Mouse (Mus musculus): ENCODE results near the gene Fyn. TPM values are rescaled to one million over a fixed set of nuclear protein-coding genes. Genes with fewer than 3 reads are reported as not detected.

Fyn gene
- polyA plus RNA-seq, 1 experiment from 2014 or later = 36.0 TPM

- H3K27ac ChIP-seq (ENCODE audit: low read depth) = peak overlapping the region; percentile 72
- H3K36me3 ChIP-seq (ENCODE audit: control insufficient read depth, insufficient read depth, low read length) = peaks cover 12% of the 10 kb centered on the region; the same call in 1 of the 2 replicates
- H3K9ac ChIP-seq (ENCODE audit: low read length) = no peak overlapping the region
- peaks cover 35% of the 10 kb centered on the region for H3K4me1 ChIP-seq (replicated peaks; ENCODE audit: control insufficient read depth, insufficient read depth, low read length)
- H3K9me3 ChIP-seq (ENCODE audit: control insufficient read depth, low read length) = no peaks in the 10 kb centered on the region
- DNase-seq (ENCODE audit: low spot score) (no peak), ATAC-seq (replicated peaks; ENCODE audit: low FRiP score, low TSS enrichment, low read depth) (no peak)
- no peaks in the 10 kb centered on the region for H3K27me3 ChIP-seq (replicated peaks; ENCODE audit: control insufficient read depth, insufficient read depth, low read length)
- no peak overlapping the region for H3K4me3 ChIP-seq (ENCODE audit: low read depth, low read length)
- H3K4me2 ChIP-seq (ENCODE audit: low read length) = no peak overlapping the region
- 59% methylated on average over 15 of the region's 15 CpGs for WGBS
Observed at GRCm38 (mm10) chr10:39542535-39543257, 174.0 kb downstream of the Fyn start.

- Histone ChIP-seq H3K4me1 (replicated peaks; ENCODE audit: control insufficient read depth, insufficient read depth, low read length) (peaks cover 33% of the 10 kb centered on the region), H3K9me3 (ENCODE audit: control insufficient read depth, low read length) (no peaks in the 10 kb centered on the region), H3K4me2 (ENCODE audit: low read length) (no peak overlapping the region), H3K4me3 (ENCODE audit: low read depth, low read length) (no peak overlapping the region), H3K36me3 (ENCODE audit: control insufficient read depth, insufficient read depth, low read length) (peaks cover 9% of the 10 kb centered on the region; the same call in 1 of the 2 replicates), H3K27ac (ENCODE audit: low read depth) (peak overlapping the region; percentile 62), H3K9ac (ENCODE audit: low read length) (no peak overlapping the region), H3K27me3 (replicated peaks; ENCODE audit: control insufficient read depth, insufficient read depth, low read length) (no peaks in the 10 kb centered on the region)
- WGBS = 86% methylated on average over 5 of the region's 5 CpGs
- DNase-seq (ENCODE audit: low spot score) = no peak
- ATAC-seq (replicated peaks; ENCODE audit: low FRiP score, low TSS enrichment, low read depth) = no peak
Observed at GRCm38 (mm10) chr10:39543258-39543770, 174.7 kb downstream of the Fyn start.

DNA sequence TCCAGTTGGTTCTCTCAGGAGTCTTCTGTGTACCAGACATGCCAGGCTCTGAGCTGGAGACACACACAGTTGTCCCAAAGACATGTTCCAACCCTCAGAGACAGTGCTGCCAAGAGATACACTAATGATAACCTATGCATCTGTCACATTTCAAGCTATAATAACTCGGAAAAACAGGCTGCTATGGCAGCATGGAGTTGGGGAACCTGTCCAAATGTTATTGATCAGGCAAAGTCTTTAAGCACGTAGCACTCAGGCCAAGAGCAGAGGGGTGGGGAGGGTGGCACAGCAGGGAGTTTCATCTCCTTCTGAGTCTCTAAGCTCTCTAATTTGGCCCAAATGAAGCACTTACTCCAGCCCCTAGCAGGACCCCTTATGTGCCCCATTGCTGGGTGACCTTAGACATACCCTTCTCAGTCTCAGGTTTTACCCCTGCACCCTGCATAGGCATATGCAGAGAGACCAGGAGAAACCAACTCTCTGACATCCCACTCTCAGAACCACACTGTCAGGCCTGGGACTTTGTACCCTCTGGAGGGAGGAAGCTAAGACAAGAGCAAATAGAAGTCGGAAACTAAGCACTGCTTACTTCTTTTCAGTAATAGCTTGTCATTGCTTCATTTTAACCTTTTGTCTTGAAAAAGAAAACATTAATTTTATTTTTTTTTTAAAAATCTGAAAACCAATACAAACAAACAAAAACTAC, 178.9 kb downstream of the Fyn start:
- H3K4me3 ChIP-seq (ENCODE audit: low read depth, low read length) = no peak overlapping the region
- H3K9me3 ChIP-seq (ENCODE audit: control insufficient read depth, low read length) = no peaks in the 10 kb centered on the region
- no peak for DNase-seq (ENCODE audit: low spot score)
- WGBS = 65% methylated on average over 3 of the region's 3 CpGs
- no peaks in the 10 kb centered on the region for H3K27me3 ChIP-seq (replicated peaks; ENCODE audit: control insufficient read depth, insufficient read depth, low read length)
- H3K36me3 ChIP-seq (ENCODE audit: control insufficient read depth, insufficient read depth, low read length) = peaks cover 16% of the 10 kb centered on the region; the same call in 1 of the 2 replicates
- peaks cover 19% of the 10 kb centered on the region for H3K4me1 ChIP-seq (replicated peaks; ENCODE audit: control insufficient read depth, insufficient read depth, low read length)
- no peak overlapping the region for H3K4me2 ChIP-seq (ENCODE audit: low read length)
- 0 out of 2 replicates have a peak, but pooled peaks have one; percentile 21 for ATAC-seq (replicated peaks; ENCODE audit: low FRiP score, low TSS enrichment, low read depth)
- H3K9ac ChIP-seq (ENCODE audit: low read length) = no peak overlapping the region
- no peak overlapping the region for H3K27ac ChIP-seq (ENCODE audit: low read depth)

GRCm38 (mm10) chr10:39550791-39551190, 182.1 kb downstream of the Fyn start:
- Histone ChIP-seq H3K36me3 (ENCODE audit: control insufficient read depth, insufficient read depth, low read length) (peaks cover 9% of the 10 kb centered on the region; the same call in 1 of the 2 replicates), H3K4me1 (replicated peaks; ENCODE audit: control insufficient read depth, insufficient read depth, low read length) (peaks cover 27% of the 10 kb centered on the region), H3K9ac (ENCODE audit: low read length) (no peak overlapping the region), H3K27ac (ENCODE audit: low read depth) (no peak overlapping the region), H3K4me2 (ENCODE audit: low read length) (no peak overlapping the region), H3K9me3 (ENCODE audit: control insufficient read depth, low read length) (no peaks in the 10 kb centered on the region), H3K4me3 (ENCODE audit: low read depth, low read length) (no peak overlapping the region), H3K27me3 (replicated peaks; ENCODE audit: control insufficient read depth, insufficient read depth, low read length) (no peaks in the 10 kb centered on the region)
- WGBS = 86% methylated on average over 2 of the region's 2 CpGs
- no peak for ATAC-seq (replicated peaks; ENCODE audit: low FRiP score, low TSS enrichment, low read depth)
- no peak for DNase-seq (ENCODE audit: low spot score)

GRCm38 (mm10) chr10:39551637-39552185, 183.1 kb downstream of the Fyn start:
- Histone ChIP-seq H3K9me3 (ENCODE audit: control insufficient read depth, low read length) (no peaks in the 10 kb centered on the region), H3K4me2 (ENCODE audit: low read length) (no peak overlapping the region), H3K36me3 (ENCODE audit: control insufficient read depth, insufficient read depth, low read length) (peaks cover 9% of the 10 kb centered on the region; the same call in 1 of the 2 replicates), H3K27ac (ENCODE audit: low read depth) (peak overlapping the region; percentile 68; the same call in 1 of the 2 replicates), H3K27me3 (replicated peaks; ENCODE audit: control insufficient read depth, insufficient read depth, low read length) (no peaks in the 10 kb centered on the region), H3K4me1 (replicated peaks; ENCODE audit: control insufficient read depth, insufficient read depth, low read length) (peaks cover 31% of the 10 kb centered on the region), H3K4me3 (ENCODE audit: low read depth, low read length) (no peak overlapping the region), H3K9ac (ENCODE audit: low read length) (no peak overlapping the region)
- WGBS = 67% methylated on average over 9 of the region's 9 CpGs
- ATAC-seq (replicated peaks; ENCODE audit: low FRiP score, low TSS enrichment, low read depth) (no peak), DNase-seq (ENCODE audit: low spot score) (no peak)

GRCm38 (mm10) chr10:39552351-39552814, 183.7 kb downstream of the Fyn start:
- WGBS = 19% methylated on average over 6 of the region's 6 CpGs
- ATAC-seq (replicated peaks; ENCODE audit: low FRiP score, low TSS enrichment, low read depth) (peak; percentile 38; the same call in 1 of the 2 replicates), DNase-seq (ENCODE audit: low spot score) (no peak)
- Histone ChIP-seq H3K4me3 (ENCODE audit: low read depth, low read length) (no peak overlapping the region), H3K4me1 (replicated peaks; ENCODE audit: control insufficient read depth, insufficient read depth, low read length) (peaks cover 32% of the 10 kb centered on the region), H3K9me3 (ENCODE audit: control insufficient read depth, low read length) (no peaks in the 10 kb centered on the region), H3K27ac (ENCODE audit: low read depth) (peak overlapping the region; percentile 68; the same call in 1 of the 2 replicates), H3K36me3 (ENCODE audit: control insufficient read depth, insufficient read depth, low read length) (peaks cover 9% of the 10 kb centered on the region; the same call in 1 of the 2 replicates), H3K4me2 (ENCODE audit: low read length) (no peak overlapping the region), H3K9ac (ENCODE audit: low read length) (no peak overlapping the region), H3K27me3 (replicated peaks; ENCODE audit: control insufficient read depth, insufficient read depth, low read length) (no peaks in the 10 kb centered on the region)

DNA sequence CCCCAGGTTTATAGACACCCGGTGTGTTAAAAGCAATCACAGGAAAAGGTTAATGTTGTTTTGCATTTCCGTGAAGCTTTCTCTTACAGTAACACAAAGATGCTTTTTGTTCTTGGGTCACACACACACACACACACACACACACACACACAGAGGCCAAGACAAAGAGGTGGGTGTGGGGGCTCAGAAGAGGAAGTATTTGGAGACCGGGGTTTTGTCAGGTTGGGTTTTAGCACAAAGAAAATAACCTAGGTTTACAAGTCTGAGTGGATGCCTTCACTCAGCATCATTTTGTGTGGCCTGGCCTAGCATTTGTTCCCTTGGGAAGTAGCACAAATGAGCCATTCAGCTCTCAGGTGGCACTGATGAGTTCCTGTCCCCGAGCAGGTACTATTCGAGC, 184.2 kb downstream of the Fyn start:
- H3K9ac ChIP-seq (ENCODE audit: low read length) = no peak overlapping the region
- no peak overlapping the region for H3K4me2 ChIP-seq (ENCODE audit: low read length)
- H3K36me3 ChIP-seq (ENCODE audit: control insufficient read depth, insufficient read depth, low read length) = peaks cover 9% of the 10 kb centered on the region; the same call in 1 of the 2 replicates
- H3K27ac ChIP-seq (ENCODE audit: low read depth) = no peak overlapping the region
- no peak overlapping the region for H3K4me3 ChIP-seq (ENCODE audit: low read depth, low read length)
- no peaks in the 10 kb centered on the region for H3K9me3 ChIP-seq (ENCODE audit: control insufficient read depth, low read length)
- WGBS = 63% methylated on average over 5 of the region's 5 CpGs
- ATAC-seq (replicated peaks; ENCODE audit: low FRiP score, low TSS enrichment, low read depth) (no peak), DNase-seq (ENCODE audit: low spot score) (no peak)
- peaks cover 37% of the 10 kb centered on the region for H3K4me1 ChIP-seq (replicated peaks; ENCODE audit: control insufficient read depth, insufficient read depth, low read length)
- no peaks in the 10 kb centered on the region for H3K27me3 ChIP-seq (replicated peaks; ENCODE audit: control insufficient read depth, insufficient read depth, low read length)

GRCm38 (mm10) chr10:39555289-39555715, 186.6 kb downstream of the Fyn start:
- H3K36me3 ChIP-seq (ENCODE audit: control insufficient read depth, insufficient read depth, low read length) = peaks cover 9% of the 10 kb centered on the region; the same call in 1 of the 2 replicates
- H3K27ac ChIP-seq (ENCODE audit: low read depth) = peak overlapping the region; percentile 54
- ATAC-seq (replicated peaks; ENCODE audit: low FRiP score, low TSS enrichment, low read depth) (peak; percentile 44), DNase-seq (ENCODE audit: low spot score) (no peak)
- H3K4me2 ChIP-seq (ENCODE audit: low read length) = 0 out of 2 replicates have a peak overlapping the region, but pooled peaks have one; percentile 2
- H3K27me3 ChIP-seq (replicated peaks; ENCODE audit: control insufficient read depth, insufficient read depth, low read length) = no peaks in the 10 kb centered on the region
- 33% methylated on average over 7 of the region's 7 CpGs for WGBS
- no peaks in the 10 kb centered on the region for H3K9me3 ChIP-seq (ENCODE audit: control insufficient read depth, low read length)
- H3K4me3 ChIP-seq (ENCODE audit: low read depth, low read length) = no peak overlapping the region
- peaks cover 45% of the 10 kb centered on the region for H3K4me1 ChIP-seq (replicated peaks; ENCODE audit: control insufficient read depth, insufficient read depth, low read length)
- no peak overlapping the region for H3K9ac ChIP-seq (ENCODE audit: low read length)

All from intestine, embryonic 14.5 days (tissue).